Mouse (Mus musculus): ENCODE results near the gene Espn.

- TF ChIP-seq GATA1 (IDR thresholded peaks at IDR 0.05; ENCODE audit: low read depth, low read length) = no peak
- TF ChIP-seq EP300 (IDR thresholded peaks at IDR 0.05; ENCODE audit: low read depth in 1 of 2, low read length in 2 of 2) = no peak
- TF ChIP-seq MAX (IDR thresholded peaks at IDR 0.05; ENCODE audit: low read length) = no peak
- no peak for TF ChIP-seq POLR2A (IDR thresholded peaks at IDR 0.05; ENCODE audit: control insufficient read depth in 1 of 2, insufficient read depth in 1 of 2, low read depth in 1 of 2, low read length in 2 of 2, poor library complexity in 1 of 2)
- TF ChIP-seq E2F4 (IDR thresholded peaks at IDR 0.05; ENCODE audit: borderline replicate concordance, low read depth, low read length) = no peak
- no peak for TF ChIP-seq USF1 (IDR thresholded peaks at IDR 0.05; ENCODE audit: low read depth, low read length)
- TF ChIP-seq CTCF (IDR thresholded peaks at IDR 0.05 in 2 of 3, conservative IDR thresholded peaks at IDR 0.05 in 1 of 3; ENCODE audit: control insufficient read depth in 1 of 3, insufficient read depth in 1 of 3, low read depth in 2 of 3, low read length in 3 of 3, poor library complexity in 1 of 3, severe bottlenecking in 1 of 3) = peak; percentile 84 to 99 (median 86)
- TF ChIP-seq TAL1 (IDR thresholded peaks at IDR 0.05; ENCODE audit: low read length) = no peak
- no peak for TF ChIP-seq MEF2A (IDR thresholded peaks at IDR 0.05; ENCODE audit: extremely low read depth, insufficient replicate concordance, low read depth, low read length, poor library complexity, severe bottlenecking)
- no peak for TF ChIP-seq ZKSCAN1 (IDR thresholded peaks at IDR 0.05; ENCODE audit: low read depth, low read length)
- TF ChIP-seq ELF1 (IDR thresholded peaks at IDR 0.05; ENCODE audit: low read depth, low read length) = no peak
These were observed 13.1 kb upstream of the Espn start for GRCm38 (mm10) chr4:152165036-152165931.

All from MEL (cell line).